Mouse (Mus musculus): ENCODE results near the gene Prdm16. TPM values are rescaled to one million over a fixed set of nuclear protein-coding genes. Genes with fewer than 3 reads are reported as not detected.
A peak's percentile ranks its signal among the peaks of the same experiment; 100 is the strongest.

Prdm16 gene
- polyA plus RNA-seq, 1 experiment from 2014 or later: 21.8 TPM

- H3K27me3 ChIP-seq (replicated peaks): 0 out of 2 replicates have a peak, but pooled peaks cover 4% of the 10 kb centered on the region
- no peak overlapping the region for H3K4me3 ChIP-seq
- no peaks in the 10 kb centered on the region for H3K36me3 ChIP-seq
- no peak overlapping the region for H3K9ac ChIP-seq
- H3K27ac ChIP-seq (ENCODE audit: poor library complexity, severe bottlenecking): no peak overlapping the region
- H3K4me2 ChIP-seq: no peak overlapping the region
- H3K9me3 ChIP-seq (replicated peaks): no peaks in the 10 kb centered on the region
- peaks cover 69% of the 10 kb centered on the region for H3K4me1 ChIP-seq (replicated peaks)
- WGBS: 89% methylated on average over 13 of the region's 13 CpGs
- ATAC-seq (ENCODE audit: insufficient number of reproducible peaks, low FRiP score): no peak
Observed at GRCm38 (mm10) chr4:154583712-154584111, 53.0 kb downstream of the Prdm16 start.

- 0 out of 2 replicates have a peak, but pooled peaks cover 4% of the 10 kb centered on the region for H3K27me3 ChIP-seq (replicated peaks)
- peaks cover 62% of the 10 kb centered on the region for H3K4me1 ChIP-seq (replicated peaks)
- H3K36me3 ChIP-seq: no peaks in the 10 kb centered on the region
- H3K4me2 ChIP-seq: no peak overlapping the region
- WGBS: 87% methylated on average over 21 of the region's 21 CpGs
- no peak overlapping the region for H3K4me3 ChIP-seq
- no peak overlapping the region for H3K9ac ChIP-seq
- H3K9me3 ChIP-seq (replicated peaks): no peaks in the 10 kb centered on the region
- ATAC-seq (ENCODE audit: insufficient number of reproducible peaks, low FRiP score): no peak
- no peak overlapping the region for H3K27ac ChIP-seq (ENCODE audit: poor library complexity, severe bottlenecking)
Observed at GRCm38 (mm10) chr4:154582607-154583236, 54.0 kb downstream of the Prdm16 start.

GRCm38 (mm10) chr4:154581261-154581886 is 55.3 kb downstream of the Prdm16 start:
- Histone ChIP-seq H3K4me1 (replicated peaks) (peaks cover 50% of the 10 kb centered on the region), H3K9me3 (replicated peaks) (no peaks in the 10 kb centered on the region), H3K4me2 (no peak overlapping the region), H3K9ac (no peak overlapping the region), H3K36me3 (no peaks in the 10 kb centered on the region), H3K27ac (ENCODE audit: poor library complexity, severe bottlenecking) (peak overlapping the region; percentile 7; the same call in 1 of the 2 replicates), H3K4me3 (no peak overlapping the region), H3K27me3 (replicated peaks) (0 out of 2 replicates have a peak, but pooled peaks cover 4% of the 10 kb centered on the region)
- WGBS: 48% methylated on average over 16 of the region's 16 CpGs
- no peak for ATAC-seq (ENCODE audit: insufficient number of reproducible peaks, low FRiP score)

- WGBS: 56% methylated on average over 13 of the region's 13 CpGs
- Histone ChIP-seq H3K36me3 (no peaks in the 10 kb centered on the region), H3K4me1 (replicated peaks) (peaks cover 55% of the 10 kb centered on the region), H3K4me3 (no peak overlapping the region), H3K4me2 (no peak overlapping the region), H3K9ac (no peak overlapping the region), H3K27ac (ENCODE audit: poor library complexity, severe bottlenecking) (0 out of 2 replicates have a peak overlapping the region, but pooled peaks have one; percentile 11), H3K9me3 (replicated peaks) (no peaks in the 10 kb centered on the region), H3K27me3 (replicated peaks) (no peaks in the 10 kb centered on the region)
- peak; percentile 45; the same call in 1 of the 2 replicates for ATAC-seq (ENCODE audit: insufficient number of reproducible peaks, low FRiP score)
Observed at GRCm38 (mm10) chr4:154574208-154574875, 62.3 kb downstream of the Prdm16 start.

GRCm38 (mm10) chr4:154570451-154570881 is 66.2 kb downstream of the Prdm16 start:
- Histone ChIP-seq H3K27ac (ENCODE audit: poor library complexity, severe bottlenecking) (no peak overlapping the region), H3K36me3 (no peaks in the 10 kb centered on the region), H3K4me1 (replicated peaks) (peaks cover 72% of the 10 kb centered on the region), H3K4me3 (no peak overlapping the region), H3K4me2 (no peak overlapping the region), H3K9ac (no peak overlapping the region), H3K27me3 (replicated peaks) (no peaks in the 10 kb centered on the region), H3K9me3 (replicated peaks) (no peaks in the 10 kb centered on the region)
- ATAC-seq (ENCODE audit: insufficient number of reproducible peaks, low FRiP score): no peak
- 27% methylated on average over 10 of the region's 10 CpGs for WGBS

- no peak for ATAC-seq (ENCODE audit: insufficient number of reproducible peaks, low FRiP score)
- 81% methylated on average over 9 of the region's 9 CpGs for WGBS
Observed at GRCm38 (mm10) chr4:154569845-154570244, 66.8 kb downstream of the Prdm16 start.

GRCm38 (mm10) chr4:154568798-154569197 is 67.9 kb downstream of the Prdm16 start:
- no peaks in the 10 kb centered on the region for H3K9me3 ChIP-seq (replicated peaks)
- 75% methylated on average over 15 of the region's 15 CpGs for WGBS
- ATAC-seq (ENCODE audit: insufficient number of reproducible peaks, low FRiP score): no peak
- H3K27ac ChIP-seq (ENCODE audit: poor library complexity, severe bottlenecking): no peak overlapping the region
- no peak overlapping the region for H3K4me3 ChIP-seq
- H3K4me2 ChIP-seq: no peak overlapping the region
- no peak overlapping the region for H3K9ac ChIP-seq
- peaks cover 68% of the 10 kb centered on the region for H3K4me1 ChIP-seq (replicated peaks)
- no peaks in the 10 kb centered on the region for H3K36me3 ChIP-seq
- H3K27me3 ChIP-seq (replicated peaks): no peaks in the 10 kb centered on the region

More at GRCm38 (mm10) chr4:154569845-154570244, 66.8 kb downstream of the Prdm16 start:
- H3K4me1 ChIP-seq (replicated peaks): peaks cover 68% of the 10 kb centered on the region
- no peak overlapping the region for H3K27ac ChIP-seq (ENCODE audit: poor library complexity, severe bottlenecking)
- no peak overlapping the region for H3K9ac ChIP-seq
- no peaks in the 10 kb centered on the region for H3K9me3 ChIP-seq (replicated peaks)
- no peaks in the 10 kb centered on the region for H3K36me3 ChIP-seq
- no peak overlapping the region for H3K4me2 ChIP-seq
- H3K27me3 ChIP-seq (replicated peaks): no peaks in the 10 kb centered on the region
- no peak overlapping the region for H3K4me3 ChIP-seq

- Histone ChIP-seq H3K9ac (no peak overlapping the region), H3K27ac (ENCODE audit: poor library complexity, severe bottlenecking) (no peak overlapping the region), H3K4me3 (no peak overlapping the region), H3K36me3 (no peaks in the 10 kb centered on the region), H3K4me1 (replicated peaks) (peaks cover 74% of the 10 kb centered on the region), H3K9me3 (replicated peaks) (no peaks in the 10 kb centered on the region), H3K4me2 (no peak overlapping the region), H3K27me3 (replicated peaks) (no peaks in the 10 kb centered on the region)
- 49% methylated on average over 11 of the region's 11 CpGs for WGBS
- ATAC-seq (ENCODE audit: insufficient number of reproducible peaks, low FRiP score): no peak
Observed at GRCm38 (mm10) chr4:154567942-154568341, 68.7 kb downstream of the Prdm16 start.

GRCm38 (mm10) chr4:154563201-154563600 is 73.5 kb downstream of the Prdm16 start:
- WGBS: 54% methylated on average over 6 of the region's 6 CpGs
- no peak overlapping the region for H3K4me3 ChIP-seq
- H3K4me2 ChIP-seq: no peak overlapping the region
- H3K27ac ChIP-seq (ENCODE audit: poor library complexity, severe bottlenecking): peak overlapping the region; percentile 45; the same call in 1 of the 2 replicates
- H3K4me1 ChIP-seq (replicated peaks): peaks cover 67% of the 10 kb centered on the region
- H3K27me3 ChIP-seq (replicated peaks): no peaks in the 10 kb centered on the region
- no peaks in the 10 kb centered on the region for H3K36me3 ChIP-seq
- no peaks in the 10 kb centered on the region for H3K9me3 ChIP-seq (replicated peaks)
- no peak for ATAC-seq (ENCODE audit: insufficient number of reproducible peaks, low FRiP score)
- no peak overlapping the region for H3K9ac ChIP-seq

- Histone ChIP-seq H3K9ac (no peak overlapping the region), H3K4me1 (replicated peaks) (peaks cover 47% of the 10 kb centered on the region), H3K9me3 (replicated peaks) (no peaks in the 10 kb centered on the region), H3K27ac (ENCODE audit: poor library complexity, severe bottlenecking) (no peak overlapping the region), H3K36me3 (no peaks in the 10 kb centered on the region), H3K27me3 (replicated peaks) (no peaks in the 10 kb centered on the region), H3K4me2 (no peak overlapping the region), H3K4me3 (no peak overlapping the region)
- no peak for ATAC-seq (ENCODE audit: insufficient number of reproducible peaks, low FRiP score)
- 86% methylated on average over 5 of the region's 5 CpGs for WGBS
Observed at GRCm38 (mm10) chr4:154558041-154558440, 78.6 kb downstream of the Prdm16 start.

- no peak for ATAC-seq (ENCODE audit: insufficient number of reproducible peaks, low FRiP score)
- H3K36me3 ChIP-seq: no peaks in the 10 kb centered on the region
- no peak overlapping the region; the same call in 1 of the 2 replicates for H3K9ac ChIP-seq
- WGBS: 77% methylated on average over 11 of the region's 11 CpGs
- no peaks in the 10 kb centered on the region for H3K27me3 ChIP-seq (replicated peaks)
- H3K4me3 ChIP-seq: no peak overlapping the region
- no peak overlapping the region for H3K27ac ChIP-seq (ENCODE audit: poor library complexity, severe bottlenecking)
- H3K4me2 ChIP-seq: no peak overlapping the region
- peaks cover 43% of the 10 kb centered on the region for H3K4me1 ChIP-seq (replicated peaks)
- H3K9me3 ChIP-seq (replicated peaks): no peaks in the 10 kb centered on the region
Observed at GRCm38 (mm10) chr4:154557168-154557567, 79.5 kb downstream of the Prdm16 start.

Data from heart, embryonic 12.5 days (tissue).